Mouse (Mus musculus) gastrocnemius, postnatal 4 days (tissue): ENCODE measurements around the gene B3gnt3. TPM values are rescaled to one million over a fixed set of nuclear protein-coding genes. Genes with fewer than 3 reads are reported as not detected.
"Not testable (repeated sequence)": the region's sequence is repeated elsewhere in the genome, so short reads cannot be mapped to it uniquely, and the experiment has no call there.

Source experiments
- DNase-seq, 2 experiments: peaks; one replicate each; pipeline ENCODE4 v3.0.0; 2021 to 2022; ENCODE audit warnings: low spot score in 2 of 2, mixed read lengths in 2 of 2
- long read RNA-seq, 2 experiments: library from polyadenylated mRNA; stranded (forward); transcript quantifications; one replicate each; pipeline ENCODE4 v2.0.0; 2021
- total RNA-seq, 2 experiments: library from RNA; stranded (reverse); gene quantifications; 2 replicates each; pipeline ENCODE4 v1.2.3; 2021

B3gnt3 gene
- 1 to 10 TPM; 4.1 to 4.5 TPM for total RNA-seq
- long read RNA-seq, experiment 1, transcript B3gnt3-201 (3 exons, 3,055 nt): major isoform, 10 of 10 reads
- long read RNA-seq, experiment 1, partial matches to known transcripts: 0 of 10 reads
- long read RNA-seq, experiment 1, other reads (novel, unspliced or antisense): 0 of 10 reads
- long read RNA-seq, experiment 2, transcript B3gnt3-201 (3 exons, 3,055 nt): major isoform, 11 of 16 reads
- long read RNA-seq, experiment 2, partial matches to known transcripts: 2 of 16 reads
- long read RNA-seq, experiment 2, other reads (novel, unspliced or antisense): 3 of 16 reads

- no peak for DNase-seq
Observed at GRCm38 (mm10) chr8:71701414-71702086, at the start of gene B3gnt3. B3gnt3 (minus strand) TSS chr8:71701789.

GRCm38 (mm10) chr8:71749321-71750075, 47.9 kb upstream of the B3gnt3 start:
- not testable (repeated sequence) for DNase-seq

GRCm38 (mm10) chr8:71747082-71747481, 45.5 kb upstream of the B3gnt3 start:
- not testable (repeated sequence) for DNase-seq

- DNase-seq: no peak
Observed at GRCm38 (mm10) chr8:71745322-71745721, 43.7 kb upstream of the B3gnt3 start.

GRCm38 (mm10) chr8:71742783-71743182, 41.2 kb upstream of the B3gnt3 start:
- no peak for DNase-seq

- no peak for DNase-seq
Observed at GRCm38 (mm10) chr8:71741687-71742114, 40.1 kb upstream of the B3gnt3 start.

- DNase-seq: no peak
Observed at GRCm38 (mm10) chr8:71741226-71741625, 39.6 kb upstream of the B3gnt3 start.

GRCm38 (mm10) chr8:71738316-71738715, 36.7 kb upstream of the B3gnt3 start:
- not testable (repeated sequence) for DNase-seq

- no peak for DNase-seq
Observed at GRCm38 (mm10) chr8:71731652-71732230, 30.2 kb upstream of the B3gnt3 start.

GRCm38 (mm10) chr8:71728826-71729620, 27.4 kb upstream of the B3gnt3 start:
- DNase-seq: no peak

GRCm38 (mm10) chr8:71728240-71728785, 26.7 kb upstream of the B3gnt3 start:
- no peak for DNase-seq

GRCm38 (mm10) chr8:71725122-71725924, 23.7 kb upstream of the B3gnt3 start, which contains the start of gene Fcho1:
Fcho1 (minus strand) TSS chr8:71725716.
- peak in 1 of 2 experiments; percentile 50 for DNase-seq

GRCm38 (mm10) chr8:71724389-71724788, 22.8 kb upstream of the B3gnt3 start:
- no peak for DNase-seq

- no peak for DNase-seq
Observed at GRCm38 (mm10) chr8:71723047-71723551, 21.5 kb upstream of the B3gnt3 start.

- DNase-seq: no peak
Observed at GRCm38 (mm10) chr8:71719928-71720457, 18.4 kb upstream of the B3gnt3 start.

- no peak for DNase-seq
Observed at GRCm38 (mm10) chr8:71719218-71719617, 17.6 kb upstream of the B3gnt3 start.

GRCm38 (mm10) chr8:71718252-71718651, 16.7 kb upstream of the B3gnt3 start:
- no peak for DNase-seq

GRCm38 (mm10) chr8:71717096-71717495, 15.5 kb upstream of the B3gnt3 start:
- DNase-seq: no peak

GRCm38 (mm10) chr8:71716561-71717053, 15.0 kb upstream of the B3gnt3 start:
- DNase-seq: no peak
